Mouse (Mus musculus): ENCODE measurements around the gene Gm12166. TPM values are rescaled to one million over a fixed set of nuclear protein-coding genes. Genes with fewer than 3 reads are reported as not detected.

The Gm12166 gene
- 1 to 10 TPM; 4.0 to 5.7 TPM for total RNA-seq (2023)

GRCm38 (mm10) chr11:46052105-46052659, at the start of gene Gm12166:
Gm12166 (minus strand) TSS chr11:46052321.

GRCm38 (mm10) chr11:46055896-46056769, 4.0 kb upstream of the Gm12166 start, which contains the start of gene Adam19:
Adam19 (plus strand) TSS chr11:46055992.

Other genes with a start within 250 kb of the Gm12166 start
- 10 to 100 TPM; 78.0 to 78.4 TPM for gene Clint1, start 200.3 kb downstream of the Gm12166 start, total RNA-seq (2023)
- gene Lsm11, start 107.4 kb downstream of the Gm12166 start, total RNA-seq (2023): 1 to 10 TPM; 6.5 to 6.8 TPM
- 10 to 100 TPM; 11.7 to 13.8 TPM for gene Thg1l, start 96.8 kb downstream of the Gm12166 start, total RNA-seq (2023)
- gene Sox30, start 72.0 kb downstream of the Gm12166 start, total RNA-seq (2023): not detected
- gene Adam19, start 3.7 kb upstream of the Gm12166 start, total RNA-seq (2023): 10 to 100 TPM; 73.6 to 77.3 TPM
- gene Nipal4, start 114.2 kb upstream of the Gm12166 start, total RNA-seq (2023): 1 to 10 TPM; 1.6 to 1.8 TPM
- not detected for gene Fndc9, start 183.2 kb upstream of the Gm12166 start, total RNA-seq (2023)